Mouse (Mus musculus) intestine, embryonic 15.5 days (tissue): ENCODE data around the gene Etfa. TPM values are rescaled to one million over a fixed set of nuclear protein-coding genes. Genes with fewer than 3 reads are reported as not detected.
A peak's percentile ranks its signal among the peaks of the same experiment; 100 is the strongest.

ENCODE experiments used
- ATAC-seq: fragments of 200-750 bp; cut with Nextera tagmentation; 2 replicates; pipeline ENCODE4 v1.8.0; 2017; ENCODE audit warnings: moderate TSS enrichment, moderate library complexity
- H3K27ac ChIP-seq: fragments of 300-500 bp; sonication (generic); 2 replicates; pipeline ENCODE4 v1.5.1; 2015; ENCODE audit warnings: mild to moderate bottlenecking, inconsistent platforms
- H3K27me3 ChIP-seq: fragments of 300-500 bp; sonication (generic); replicated peaks from 2 replicates; pipeline ENCODE4 v1.6.1; 2015; ENCODE audit warnings: inconsistent platforms
- H3K36me3 ChIP-seq: fragments of 300-500 bp; sonication (generic); 2 replicates; pipeline ENCODE4 v1.6.1; 2015; ENCODE audit warnings: inconsistent platforms
- H3K4me1 ChIP-seq: fragments of 300-500 bp; sonication (generic); replicated peaks from 2 replicates; pipeline ENCODE4 v1.6.1; 2015; ENCODE audit warnings: inconsistent platforms
- H3K4me2 ChIP-seq: fragments of 300-500 bp; sonication (generic); replicated peaks from 2 replicates; pipeline ENCODE4 v1.6.1; 2015; ENCODE audit warnings: mild to moderate bottlenecking, inconsistent platforms
- H3K4me3 ChIP-seq: fragments of 300-500 bp; sonication (generic); replicated peaks from 2 replicates; pipeline ENCODE4 v1.5.1; 2015; ENCODE audit warnings: inconsistent platforms
- H3K9ac ChIP-seq: fragments of 300-500 bp; sonication (generic); 2 replicates; pipeline ENCODE4 v1.6.1; 2015; ENCODE audit warnings: inconsistent platforms
- H3K9me3 ChIP-seq: fragments of 300-500 bp; sonication (generic); 2 replicates; pipeline ENCODE4 v1.6.1; 2016; ENCODE audit warnings: inconsistent platforms
- WGBS: fragments of 180-500 bp; shearing (Covaris S2); methylation state at CpG from one replicate; pipeline ENCODE4 v1.1.7; 2015; 5-methylcytosine and 5-hydroxymethylcytosine counted together
- polyA plus RNA-seq: library from polyadenylated mRNA; unstranded; fragments of >200 nt; fragmentation: Nextera tagmentation; extraction: Ambion mirVana; gene quantifications from 2 replicates; pipeline ENCODE4 v1.2.1, GENCODE M21; 2015

Gene Etfa
- 288 and 318 TPM in 2 replicates for polyA plus RNA-seq

DNA sequence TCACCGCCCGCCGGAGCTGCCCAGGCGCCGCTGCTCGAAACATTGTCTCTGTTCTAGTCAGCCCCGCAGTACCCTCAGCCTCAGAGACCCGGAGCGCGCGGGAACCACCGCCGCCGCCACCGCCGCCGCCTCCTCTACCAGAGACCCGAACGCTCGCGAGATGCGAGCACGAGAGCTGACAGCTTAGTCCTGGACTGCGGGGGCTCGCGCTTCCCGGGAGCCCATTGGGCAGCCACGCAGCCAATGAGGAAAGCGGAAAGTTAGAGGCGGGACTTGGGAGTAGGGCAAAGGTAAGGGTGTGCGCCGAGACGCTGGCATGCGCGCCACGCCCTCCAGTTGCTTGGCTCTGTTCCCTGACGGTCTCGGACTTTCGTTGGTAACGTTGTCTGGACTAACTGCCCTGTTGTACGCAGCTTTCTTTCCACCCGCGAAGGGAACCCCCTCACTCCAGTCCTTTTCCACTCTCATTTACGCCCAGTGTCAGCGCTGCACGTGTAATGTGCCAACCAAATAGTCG lies at the start of gene Etfa:
Gene Etfa, minus strand, starts transcription at position 217 of the 517 bp plus-strand sequence.
- Histone ChIP-seq H3K36me3 (no peaks in the 10 kb centered on the region), H3K27ac (peak within 1 kb of the TSS; percentile 91), H3K4me2 (peak within 1 kb of the TSS; percentile 69), H3K9ac (peak within 1 kb of the TSS; percentile 97), H3K4me1 (no peaks in the 10 kb centered on the region), H3K27me3 (no peaks in the 10 kb centered on the region), H3K4me3 (peak within 1 kb of the TSS; percentile 92), H3K9me3 (no peaks in the 10 kb centered on the region)
- WGBS = under 1% methylated on average over 47 of the region's 47 CpGs
- ATAC-seq = peak; percentile 99

- 95% methylated on average over 1 of the region's 1 CpGs for WGBS
- Histone ChIP-seq H3K27ac (no peak overlapping the region), H3K4me1 (no peaks in the 10 kb centered on the region), H3K9me3 (no peaks in the 10 kb centered on the region), H3K27me3 (no peaks in the 10 kb centered on the region), H3K9ac (no peak overlapping the region), H3K36me3 (no peaks in the 10 kb centered on the region), H3K4me2 (no peak overlapping the region), H3K4me3 (no peak overlapping the region)
- ATAC-seq = no peak
Observed at GRCm38 (mm10) chr9:55560960-55561359, 48.9 kb upstream of the Etfa start.

DNA sequence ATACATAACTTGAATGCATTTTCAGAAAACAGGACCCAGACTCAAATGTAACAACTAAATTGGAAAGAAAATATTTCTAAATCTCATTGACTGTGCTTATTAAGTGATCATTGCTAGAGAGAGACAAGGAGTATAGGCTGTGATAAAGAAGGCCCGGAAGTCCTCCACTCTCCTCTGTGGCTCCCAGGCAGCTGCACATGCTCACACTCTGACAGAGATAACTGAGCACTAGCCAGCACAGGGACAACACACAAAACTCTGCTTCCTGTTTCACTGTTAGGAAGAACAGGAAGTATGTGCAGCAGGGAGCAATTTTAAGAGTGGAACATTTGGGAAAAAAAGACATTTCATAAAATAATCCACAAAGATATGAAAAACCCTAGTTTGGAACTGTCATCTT lies 42.9 kb upstream of the Etfa start:
- no peak overlapping the region for H3K9ac ChIP-seq
- H3K4me2 ChIP-seq = no peak overlapping the region
- H3K27ac ChIP-seq = no peak overlapping the region
- H3K27me3 ChIP-seq = no peaks in the 10 kb centered on the region
- WGBS = 29% methylated on average over 1 of the region's 1 CpGs
- no peaks in the 10 kb centered on the region for H3K36me3 ChIP-seq
- H3K4me1 ChIP-seq = no peaks in the 10 kb centered on the region
- H3K9me3 ChIP-seq = no peaks in the 10 kb centered on the region
- ATAC-seq = no peak
- no peak overlapping the region for H3K4me3 ChIP-seq

DNA sequence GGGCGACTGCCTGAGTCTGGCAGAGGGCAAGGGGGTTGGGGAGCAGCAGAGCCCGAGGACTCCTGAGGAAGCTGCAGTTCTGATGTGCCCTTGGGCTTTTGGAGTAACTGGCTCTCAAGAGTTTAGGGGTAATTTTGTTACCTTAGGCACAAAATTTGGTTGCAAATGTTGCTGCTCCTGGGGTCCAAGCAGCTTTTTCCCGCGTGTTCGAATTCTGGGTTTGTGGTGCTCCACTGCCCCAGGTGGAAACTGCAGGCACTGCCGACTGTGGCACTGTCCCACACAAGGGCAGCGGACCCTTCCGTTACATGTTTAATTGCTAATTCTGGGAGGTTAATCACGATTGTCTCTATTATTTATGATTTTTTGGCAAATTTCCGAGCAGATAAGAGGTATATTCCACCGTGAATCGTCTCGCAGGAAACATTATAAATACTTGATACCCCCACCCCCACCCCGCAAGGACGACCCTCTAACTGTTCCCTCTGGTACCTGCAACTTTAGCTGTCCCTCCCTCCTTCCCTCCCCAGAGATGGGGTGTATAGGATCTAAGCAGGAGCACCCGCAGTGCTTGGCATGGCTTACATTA lies 37.4 kb upstream of the Etfa start:
- Histone ChIP-seq H3K4me3 (no peak overlapping the region), H3K27me3 (peaks cover 34% of the 10 kb centered on the region)

GRCm38 (mm10) chr9:55548871-55549270 lies 36.8 kb upstream of the Etfa start:
- Histone ChIP-seq H3K9ac (no peak overlapping the region), H3K9me3 (no peaks in the 10 kb centered on the region), H3K27me3 (peaks cover 37% of the 10 kb centered on the region), H3K4me3 (no peak overlapping the region), H3K27ac (no peak overlapping the region), H3K36me3 (no peaks in the 10 kb centered on the region), H3K4me2 (0 out of 2 replicates have a peak overlapping the region, but pooled peaks have one; percentile 33), H3K4me1 (peaks cover 24% of the 10 kb centered on the region)
- no peak for ATAC-seq
- WGBS = 31% methylated on average over 3 of the region's 3 CpGs

More for the DNA sequence above, 37.4 kb upstream of the Etfa start:
- no peaks in the 10 kb centered on the region for H3K36me3 ChIP-seq
- peak overlapping the region; percentile 33; the same call in 1 of the 2 replicates for H3K4me2 ChIP-seq
- H3K27ac ChIP-seq = no peak overlapping the region
- WGBS = 16% methylated on average over 16 of the region's 16 CpGs
- H3K9ac ChIP-seq = no peak overlapping the region
- no peaks in the 10 kb centered on the region for H3K9me3 ChIP-seq
- H3K4me1 ChIP-seq = peaks cover 19% of the 10 kb centered on the region
- ATAC-seq = no peak

- Histone ChIP-seq H3K4me3 (peak overlapping the region; percentile 26), H3K4me2 (peak overlapping the region; percentile 78), H3K4me1 (peaks cover 38% of the 10 kb centered on the region), H3K27me3 (peaks cover 57% of the 10 kb centered on the region), H3K9ac (no peak overlapping the region), H3K9me3 (no peaks in the 10 kb centered on the region), H3K36me3 (no peaks in the 10 kb centered on the region), H3K27ac (no peak overlapping the region)
- WGBS = 14% methylated on average over 63 of the region's 63 CpGs
- ATAC-seq = peak; percentile 50; the same call in 1 of the 2 replicates
Observed at GRCm38 (mm10) chr9:55546176-55547010, 34.4 kb upstream of the Etfa start.

DNA sequence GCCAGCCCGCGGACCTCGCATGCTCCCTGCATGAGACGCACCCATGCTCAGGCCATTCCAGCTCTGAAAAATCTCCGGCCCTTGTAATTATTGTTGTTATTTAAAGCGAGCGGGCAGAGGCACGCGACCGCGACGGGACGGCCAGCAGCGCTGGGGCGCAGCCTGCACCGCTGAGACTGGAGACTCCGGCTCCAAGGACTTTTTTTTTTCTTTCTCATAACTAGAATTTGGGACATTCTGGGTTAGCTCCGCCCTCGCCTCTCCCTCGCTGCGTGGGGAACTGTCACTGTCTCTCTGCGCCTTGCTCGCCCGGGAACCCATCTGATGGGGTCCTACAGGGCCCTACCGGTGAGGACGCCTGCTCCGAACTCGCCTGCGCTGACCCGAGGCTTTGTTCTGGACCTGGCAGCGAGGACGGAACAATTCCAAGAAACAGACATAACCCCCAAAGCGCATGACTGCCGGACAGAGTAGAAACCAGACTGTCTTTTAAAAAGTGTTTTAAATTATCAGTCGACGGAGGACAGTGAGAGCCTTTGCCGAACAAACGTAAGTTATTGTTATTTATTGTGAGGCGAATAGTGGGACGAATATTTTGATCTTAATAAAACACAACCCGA lies 33.6 kb upstream of the Etfa start:
- no peak for ATAC-seq
- WGBS = 24% methylated on average over 41 of the region's 41 CpGs
- peaks cover 57% of the 10 kb centered on the region for H3K27me3 ChIP-seq
- H3K4me1 ChIP-seq = peaks cover 43% of the 10 kb centered on the region
- H3K4me3 ChIP-seq = peak overlapping the region; percentile 14
- no peak overlapping the region for H3K9ac ChIP-seq
- no peak overlapping the region for H3K27ac ChIP-seq
- H3K36me3 ChIP-seq = no peaks in the 10 kb centered on the region
- no peaks in the 10 kb centered on the region for H3K9me3 ChIP-seq
- peak overlapping the region; percentile 78 for H3K4me2 ChIP-seq

DNA sequence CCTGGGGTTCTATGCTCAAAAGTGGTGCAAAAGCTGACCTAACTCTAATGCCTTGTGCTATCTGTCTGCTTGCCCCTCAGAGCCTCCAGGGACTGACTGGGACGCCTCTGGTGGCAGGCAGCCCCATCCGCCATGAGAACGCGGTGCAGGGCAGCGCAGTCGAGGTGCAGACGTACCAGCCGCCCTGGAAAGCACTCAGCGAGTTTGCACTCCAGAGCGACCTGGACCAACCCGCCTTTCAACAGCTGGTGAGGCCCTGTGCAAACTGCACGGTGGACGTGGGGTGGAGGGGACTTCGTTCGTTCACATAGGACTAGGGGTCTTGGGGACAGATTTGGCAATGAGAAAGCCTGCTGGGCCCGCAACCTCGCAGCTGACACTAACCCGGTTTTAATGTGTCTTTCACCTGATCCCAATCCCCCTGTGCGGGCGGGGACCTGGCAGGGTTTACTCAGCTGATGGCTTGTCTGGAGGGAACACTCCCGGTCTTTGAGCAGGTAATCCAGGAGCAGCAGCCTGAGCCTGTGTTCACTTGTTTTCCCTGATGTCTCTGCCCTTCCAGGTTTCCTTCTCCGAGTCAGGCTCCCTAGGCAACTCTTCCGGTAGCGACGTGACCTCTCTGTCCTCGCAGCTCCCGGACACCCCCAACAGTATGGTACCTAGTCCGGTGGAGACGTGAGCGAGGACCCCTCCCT lies 33.0 kb upstream of the Etfa start:
- no peaks in the 10 kb centered on the region for H3K9me3 ChIP-seq
- H3K27ac ChIP-seq = no peak overlapping the region
- WGBS = 18% methylated on average over 30 of the region's 30 CpGs
- peak overlapping the region; percentile 46; the same call in 1 of the 2 replicates for H3K4me3 ChIP-seq
- H3K4me2 ChIP-seq = peak overlapping the region; percentile 78
- H3K4me1 ChIP-seq = peaks cover 43% of the 10 kb centered on the region
- ATAC-seq = no peak
- H3K9ac ChIP-seq = no peak overlapping the region
- H3K36me3 ChIP-seq = no peaks in the 10 kb centered on the region
- H3K27me3 ChIP-seq = peaks cover 57% of the 10 kb centered on the region

DNA sequence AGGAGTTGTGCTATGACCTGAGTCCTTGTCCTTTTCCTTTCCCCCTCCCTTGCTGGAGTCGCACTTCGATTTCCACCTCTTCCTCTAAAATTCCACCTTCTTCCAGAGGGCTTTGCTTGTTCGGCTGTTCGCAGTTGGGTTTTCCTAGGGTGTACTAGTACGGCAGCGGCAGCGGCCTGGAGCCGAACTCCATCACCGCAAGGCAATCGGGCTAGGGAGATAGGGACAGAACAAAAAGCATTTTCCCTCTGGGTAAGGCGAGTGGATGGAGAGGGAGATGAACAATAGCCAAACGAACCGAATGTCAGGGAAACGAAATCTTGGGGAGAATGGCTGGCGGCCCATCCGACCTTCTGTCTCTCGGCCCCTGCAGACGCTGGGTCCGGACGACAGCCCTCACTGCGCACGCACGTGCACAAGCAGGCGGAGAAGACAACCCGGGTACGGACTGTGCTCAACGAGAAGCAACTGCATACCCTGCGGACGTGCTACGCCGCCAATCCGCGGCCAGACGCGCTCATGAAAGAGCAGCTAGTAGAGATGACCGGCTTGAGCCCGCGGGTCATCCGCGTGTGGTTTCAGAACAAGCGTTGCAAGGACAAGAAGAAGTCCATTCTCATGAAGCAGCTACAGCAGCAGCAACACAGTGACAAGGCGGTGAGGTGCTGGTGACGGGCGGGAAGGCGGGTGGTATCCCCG lies 31.8 kb upstream of the Etfa start:
- Histone ChIP-seq H3K4me1 (peaks cover 50% of the 10 kb centered on the region), H3K9ac (peak overlapping the region; percentile 36), H3K9me3 (no peaks in the 10 kb centered on the region), H3K27me3 (peaks cover 61% of the 10 kb centered on the region), H3K27ac (no peak overlapping the region), H3K4me3 (peak overlapping the region; percentile 46), H3K36me3 (no peaks in the 10 kb centered on the region), H3K4me2 (peak overlapping the region; percentile 78)
- 7% methylated on average over 46 of the region's 46 CpGs for WGBS
- no peak for ATAC-seq

DNA sequence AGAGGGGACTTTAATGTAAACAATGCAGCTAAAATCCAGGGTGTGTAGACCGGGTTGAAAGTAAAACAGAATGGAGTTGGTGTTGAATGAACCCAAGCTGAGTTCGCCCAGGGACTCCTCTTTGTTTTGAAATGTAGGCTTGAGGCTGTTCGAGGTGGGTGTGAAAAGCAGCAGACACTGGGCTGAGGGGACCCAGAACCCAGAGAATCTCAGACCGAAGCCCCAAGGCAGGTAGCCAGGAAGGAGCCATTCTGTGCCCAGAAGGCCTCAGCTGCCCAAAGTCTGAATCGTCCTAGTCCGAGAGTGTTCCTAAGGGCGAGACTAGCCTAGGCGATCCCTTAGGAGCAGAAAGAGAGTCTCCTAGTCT lies 31.3 kb upstream of the Etfa start:
- no peaks in the 10 kb centered on the region for H3K36me3 ChIP-seq
- no peaks in the 10 kb centered on the region for H3K9me3 ChIP-seq
- H3K4me2 ChIP-seq = peak overlapping the region; percentile 78
- no peak for ATAC-seq
- no peak overlapping the region for H3K27ac ChIP-seq
- peak overlapping the region; percentile 48; the same call in 1 of the 2 replicates for H3K9ac ChIP-seq
- H3K4me3 ChIP-seq = peak overlapping the region; percentile 46
- H3K4me1 ChIP-seq = peaks cover 53% of the 10 kb centered on the region
- H3K27me3 ChIP-seq = peaks cover 62% of the 10 kb centered on the region
- 24% methylated on average over 8 of the region's 8 CpGs for WGBS
